Mouse (Mus musculus) midbrain, embryonic 16.5 days (tissue): ENCODE data around the gene Cyb5r4. TPM values are rescaled to one million over a fixed set of nuclear protein-coding genes. Genes with fewer than 3 reads are reported as not detected.
"Not testable (repeated sequence)": the region's sequence is repeated elsewhere in the genome, so short reads cannot be mapped to it uniquely, and the experiment has no call there.

Source experiments
- ATAC-seq: fragments of 200-750 bp; cut with Nextera tagmentation; 2 replicates; pipeline ENCODE4 v1.8.0; 2017; ENCODE audit warnings: moderate TSS enrichment
- H3K27ac ChIP-seq: fragments of 300-500 bp; sonication (generic); 2 replicates; pipeline ENCODE4 v1.5.1; 2014; ENCODE audit warnings: mild to moderate bottlenecking, low read length, mixed read lengths
- H3K27me3 ChIP-seq: fragments of 300-500 bp; sonication (generic); 2 replicates; pipeline ENCODE4 v1.6.1; 2014; ENCODE audit warnings: low read depth, low read length, mixed read lengths; ENCODE audit not compliant: control insufficient read depth, insufficient read depth
- H3K36me3 ChIP-seq: fragments of 300-500 bp; sonication (generic); 2 replicates; pipeline ENCODE4 v1.6.1; 2014; ENCODE audit warnings: mild to moderate bottlenecking, low read length, moderate library complexity, mixed read lengths; ENCODE audit not compliant: control insufficient read depth, insufficient read depth
- H3K4me1 ChIP-seq: fragments of 300-500 bp; sonication (generic); 2 replicates; pipeline ENCODE4 v1.6.1; 2014; ENCODE audit warnings: mild to moderate bottlenecking, low read length, mixed read lengths; ENCODE audit not compliant: control insufficient read depth, insufficient read depth
- H3K4me2 ChIP-seq: fragments of 300-500 bp; sonication (generic); 2 replicates; pipeline ENCODE4 v1.6.1; 2014; ENCODE audit warnings: mild to moderate bottlenecking, low read length, mixed read lengths
- H3K4me3 ChIP-seq: fragments of 300-500 bp; sonication (generic); 2 replicates; pipeline ENCODE4 v1.5.1; 2014; ENCODE audit warnings: low read depth, mild to moderate bottlenecking, low read length, moderate library complexity, mixed read lengths
- H3K9ac ChIP-seq: fragments of 300-500 bp; sonication (generic); 2 replicates; pipeline ENCODE4 v1.6.1; 2014; ENCODE audit warnings: low read depth, low read length, mixed read lengths
- H3K9me3 ChIP-seq: fragments of 300-500 bp; sonication (generic); replicated peaks from 2 replicates; pipeline ENCODE4 v1.6.1; 2014; ENCODE audit warnings: mild to moderate bottlenecking, low read length, mixed read lengths; ENCODE audit not compliant: control insufficient read depth, poor library complexity, severe bottlenecking
- WGBS: fragments of 180-500 bp; shearing (Covaris S2); extraction: QIAGEN DNeasy Blood & Tissue Kit; methylation state at CpG from one replicate; pipeline ENCODE4 v1.1.7; 2014; 5-methylcytosine and 5-hydroxymethylcytosine counted together
- polyA plus RNA-seq: library from polyadenylated mRNA; unstranded; fragments of >200 nt; fragmentation: Nextera tagmentation; extraction: Ambion mirVana; gene quantifications from 2 replicates; pipeline ENCODE4 v1.2.1, GENCODE M21; 2015

The Cyb5r4 gene
- polyA plus RNA-seq, 1 experiment from 2014 or later = 56.8 TPM

GRCm38 (mm10) chr9:87115456-87115931 is 93.7 kb downstream of the Cyb5r4 start:
- no peaks in the 10 kb centered on the region for H3K27me3 ChIP-seq
- peak; percentile 94 for ATAC-seq
- peaks cover 20% of the 10 kb centered on the region for H3K4me1 ChIP-seq
- WGBS = 13% methylated on average over 6 of the region's 6 CpGs
- no peak overlapping the region for H3K4me3 ChIP-seq
- H3K9ac ChIP-seq = peak overlapping the region; percentile 39
- no peaks in the 10 kb centered on the region for H3K36me3 ChIP-seq
- no peaks in the 10 kb centered on the region for H3K9me3 ChIP-seq
- H3K4me2 ChIP-seq = peak overlapping the region; percentile 47
- H3K27ac ChIP-seq = peak overlapping the region; percentile 91

GRCm38 (mm10) chr9:87115978-87116377 is 94.2 kb downstream of the Cyb5r4 start:
- no peaks in the 10 kb centered on the region for H3K36me3 ChIP-seq
- peak overlapping the region; percentile 47 for H3K4me2 ChIP-seq
- H3K4me1 ChIP-seq = peaks cover 20% of the 10 kb centered on the region
- H3K27ac ChIP-seq = peak overlapping the region; percentile 91
- WGBS = 62% methylated on average over 1 of the region's 1 CpGs
- no peak overlapping the region for H3K4me3 ChIP-seq
- no peaks in the 10 kb centered on the region for H3K9me3 ChIP-seq
- H3K27me3 ChIP-seq = no peaks in the 10 kb centered on the region
- peak; percentile 57 for ATAC-seq
- peak overlapping the region; percentile 39; the same call in 1 of the 2 replicates for H3K9ac ChIP-seq

- H3K9ac ChIP-seq = no peak overlapping the region
- H3K27me3 ChIP-seq = no peaks in the 10 kb centered on the region
- H3K36me3 ChIP-seq = no peaks in the 10 kb centered on the region
- no peak overlapping the region for H3K27ac ChIP-seq
- ATAC-seq = no peak
- no peaks in the 10 kb centered on the region for H3K9me3 ChIP-seq
- 57% methylated on average over 3 of the region's 3 CpGs for WGBS
- peaks cover 20% of the 10 kb centered on the region for H3K4me1 ChIP-seq
- no peak overlapping the region for H3K4me2 ChIP-seq
- no peak overlapping the region for H3K4me3 ChIP-seq
Observed at GRCm38 (mm10) chr9:87118996-87119395, 97.2 kb downstream of the Cyb5r4 start.

GRCm38 (mm10) chr9:87121956-87122493 is 100.2 kb downstream of the Cyb5r4 start:
- no peaks in the 10 kb centered on the region for H3K9me3 ChIP-seq
- H3K4me2 ChIP-seq = no peak overlapping the region
- no peak overlapping the region for H3K9ac ChIP-seq
- WGBS = 55% methylated on average over 9 of the region's 9 CpGs
- H3K4me1 ChIP-seq = no peaks in the 10 kb centered on the region
- H3K36me3 ChIP-seq = no peaks in the 10 kb centered on the region
- H3K27ac ChIP-seq = no peak overlapping the region
- peak; percentile 67 for ATAC-seq
- no peaks in the 10 kb centered on the region for H3K27me3 ChIP-seq
- H3K4me3 ChIP-seq = no peak overlapping the region

- not testable (repeated sequence) for H3K9me3 ChIP-seq, H3K27ac ChIP-seq, H3K4me1 ChIP-seq, H3K9ac ChIP-seq, H3K4me2 ChIP-seq, H3K4me3 ChIP-seq, ATAC-seq, H3K36me3 ChIP-seq, H3K27me3 ChIP-seq
- WGBS = 86% methylated on average over 6 of the region's 6 CpGs
Observed at GRCm38 (mm10) chr9:87127046-87127445, 105.2 kb downstream of the Cyb5r4 start.

Other genes with a start within 250 kb of the Cyb5r4 start
- 184 and 192 TPM in 2 replicates for gene Snap91, start 141.4 kb upstream of the Cyb5r4 start, polyA plus RNA-seq
- gene Ripply2, start 6.5 kb upstream of the Cyb5r4 start, polyA plus RNA-seq = 9.3 and 9.4 TPM in 2 replicates
- 3.4 and 3.9 TPM in 2 replicates for gene Mrap2, start 122.3 kb downstream of the Cyb5r4 start, polyA plus RNA-seq
- gene Cep162, start 233.5 kb downstream of the Cyb5r4 start, polyA plus RNA-seq = 6.4 and 7.4 TPM in 2 replicates